Mouse (Mus musculus): ENCODE results near the gene Uqcrh. TPM values are rescaled to one million over a fixed set of nuclear protein-coding genes. Genes with fewer than 3 reads are reported as not detected.

The Uqcrh gene
- polyA plus RNA-seq, 1 experiment from 2014 or later, result 405 TPM

Other genes starting within 250 kb of the Uqcrh start
- gene Mob3c, start 247.0 kb downstream of the Uqcrh start, polyA plus RNA-seq (2014; fragmentation: Nextera tagmentation; extraction: Ambion mirVana), result 2.5 and 4.1 TPM in 2 replicates
- 16.0 and 18.0 TPM in 2 replicates for gene Mknk1, start 235.9 kb downstream of the Uqcrh start, polyA plus RNA-seq (2014; fragmentation: Nextera tagmentation; extraction: Ambion mirVana)
- 0.15 and 0.24 TPM in 2 replicates for gene Kncn, start 190.7 kb downstream of the Uqcrh start, polyA plus RNA-seq (2014; fragmentation: Nextera tagmentation; extraction: Ambion mirVana)
- gene 6430628N08Rik, start 184.4 kb downstream of the Uqcrh start, polyA plus RNA-seq (2014; fragmentation: Nextera tagmentation; extraction: Ambion mirVana), result not detected in 2 replicates
- gene Dmbx1, start 135.1 kb downstream of the Uqcrh start, polyA plus RNA-seq (2014; fragmentation: Nextera tagmentation; extraction: Ambion mirVana), result 8.2 and 8.5 TPM in 2 replicates
- gene Faah, start 57.1 kb downstream of the Uqcrh start, polyA plus RNA-seq (2014; fragmentation: Nextera tagmentation; extraction: Ambion mirVana), result 15.5 and 17.5 TPM in 2 replicates
- gene Nsun4, start 21.2 kb downstream of the Uqcrh start, polyA plus RNA-seq (2014; fragmentation: Nextera tagmentation; extraction: Ambion mirVana), result 11.5 and 13.6 TPM in 2 replicates
- 72.6 and 75.2 TPM in 2 replicates for gene Lrrc41, start 198 bp upstream of the Uqcrh start, polyA plus RNA-seq (2014; fragmentation: Nextera tagmentation; extraction: Ambion mirVana)
- gene Rad54l, start 48.6 kb upstream of the Uqcrh start, polyA plus RNA-seq (2014; fragmentation: Nextera tagmentation; extraction: Ambion mirVana), result 5.3 and 10.5 TPM in 2 replicates
- gene Pomgnt1, start 48.8 kb upstream of the Uqcrh start, polyA plus RNA-seq (2014; fragmentation: Nextera tagmentation; extraction: Ambion mirVana), result 55.0 and 66.4 TPM in 2 replicates
- gene Lurap1, start 76.3 kb upstream of the Uqcrh start, polyA plus RNA-seq (2014; fragmentation: Nextera tagmentation; extraction: Ambion mirVana), result 1.3 and 1.8 TPM in 2 replicates
- 0.11 and 0.18 TPM in 2 replicates for gene Tspan1, start 92.5 kb upstream of the Uqcrh start, polyA plus RNA-seq (2014; fragmentation: Nextera tagmentation; extraction: Ambion mirVana)
- gene 1700042G07Rik, start 98.3 kb upstream of the Uqcrh start, polyA plus RNA-seq (2014; fragmentation: Nextera tagmentation; extraction: Ambion mirVana), result not detected in 2 replicates
- not detected in 2 replicates for gene Gm49337, start 98.3 kb upstream of the Uqcrh start, polyA plus RNA-seq (2014; fragmentation: Nextera tagmentation; extraction: Ambion mirVana)
- gene Pik3r3, start 146.5 kb upstream of the Uqcrh start, polyA plus RNA-seq (2014; fragmentation: Nextera tagmentation; extraction: Ambion mirVana), result 86.4 and 115 TPM in 2 replicates

Data from midbrain, embryonic 14.5 days (tissue).